Mouse (Mus musculus) small intestine, adult 2 months (tissue): ENCODE data around the gene Rccd1. TPM values are rescaled to one million over a fixed set of nuclear protein-coding genes. Genes with fewer than 3 reads are reported as not detected.

ENCODE experiments used
- H3K27ac ChIP-seq: fragments of 200-500 bp; 2 replicates; pipeline ENCODE4 v1.5.1; 2012; ENCODE audit warnings: low read depth, low read length, control low read depth, inconsistent platforms; ENCODE audit not compliant: insufficient read depth
- H3K27me3 ChIP-seq: fragments of 200-500 bp; 2 replicates; pipeline ENCODE4 v1.6.1; 2012; ENCODE audit warnings: mild to moderate bottlenecking, moderate library complexity, low read length, inconsistent platforms; ENCODE audit not compliant: control insufficient read depth, insufficient read depth
- H3K36me3 ChIP-seq: fragments of 200-500 bp; 2 replicates; pipeline ENCODE4 v1.6.1; 2012; ENCODE audit warnings: mild to moderate bottlenecking, low read length, control low read depth, inconsistent platforms; ENCODE audit not compliant: control insufficient read depth, insufficient read depth
- H3K4me1 ChIP-seq: fragments of 200-500 bp; 2 replicates; pipeline ENCODE4 v1.6.1; 2012; ENCODE audit warnings: low read length, inconsistent platforms, mixed read lengths; ENCODE audit not compliant: control insufficient read depth, insufficient read depth, insufficient read length
- H3K4me3 ChIP-seq: fragments of 200-500 bp; 2 replicates; pipeline ENCODE4 v1.5.1; 2012; ENCODE audit warnings: low read depth, mild to moderate bottlenecking, control low read depth, inconsistent platforms, low read length, moderate library complexity
- CTCF ChIP-seq: fragments of 200-500 bp; IDR thresholded peaks from 2 replicates; pipeline ENCODE4 v1.5.1; 2012; ENCODE audit warnings: low read depth, mild to moderate bottlenecking, control low read depth, inconsistent platforms, low read length, moderate library complexity, mixed read lengths; ENCODE audit not compliant: insufficient replicate concordance, insufficient read length; ENCODE audit errors: extremely low read depth
- POLR2A ChIP-seq: fragments of 200-500 bp; IDR thresholded peaks from 2 replicates; pipeline ENCODE4 v1.6.1; 2012; ENCODE audit warnings: low read depth, mild to moderate bottlenecking, control low read depth, inconsistent platforms, low read length, moderate library complexity
- WGBS: fragments of 180-500 bp; shearing (Covaris S2); methylation state at CpG from one replicate; pipeline ENCODE4 v1.1.7; 2018; 5-methylcytosine and 5-hydroxymethylcytosine counted together
- polyA plus RNA-seq: library from polyadenylated mRNA; depleted of rRNA; stranded (reverse); fragments of >200 nt; gene quantifications from 2 replicates; pipeline ENCODE4 v1.2.3, GENCODE M21; 2012

Rccd1 gene
- polyA plus RNA-seq, 1 experiment: 3.3 TPM

DNA sequence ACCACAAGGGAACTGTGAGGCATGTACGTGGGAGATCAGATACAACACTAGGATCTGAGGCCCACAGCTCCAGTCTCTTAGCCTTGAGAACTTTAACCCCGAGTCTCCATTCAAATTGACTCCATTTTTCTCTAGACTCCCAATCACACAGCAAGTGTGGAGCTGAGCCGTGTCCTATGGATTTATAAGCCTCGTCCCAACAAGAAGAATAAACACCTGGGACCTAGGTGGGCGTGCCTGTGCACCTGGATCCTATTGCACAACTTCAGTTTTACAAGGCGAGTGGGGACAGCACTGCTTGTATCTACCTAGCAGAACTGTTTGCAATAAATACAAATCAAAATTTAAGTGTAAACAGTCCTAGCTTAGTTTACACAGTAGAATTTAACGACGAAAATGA is 918 bp downstream of the Rccd1 start:
- H3K36me3 ChIP-seq: peaks cover 32% of the 10 kb centered on the region
- no peaks in the 10 kb centered on the region for H3K27me3 ChIP-seq
- no peak for TF ChIP-seq POLR2A
- no peak for TF ChIP-seq CTCF
- 5% methylated on average over 8 of the region's 8 CpGs for WGBS
- H3K27ac ChIP-seq: peak overlapping the region; percentile 65
- H3K4me3 ChIP-seq: peak overlapping the region; percentile 77; the same call in 1 of the 2 replicates
- peaks cover 4% of the 10 kb centered on the region; the same call in 1 of the 2 replicates for H3K4me1 ChIP-seq

GRCm38 (mm10) chr7:80319846-80320496 is 4.3 kb downstream of the Rccd1 start:
- H3K36me3 ChIP-seq: peaks cover 19% of the 10 kb centered on the region
- H3K27ac ChIP-seq: no peak overlapping the region
- TF ChIP-seq CTCF: no peak
- TF ChIP-seq POLR2A: no peak
- no peaks in the 10 kb centered on the region for H3K27me3 ChIP-seq
- H3K4me1 ChIP-seq: peaks cover 4% of the 10 kb centered on the region; the same call in 1 of the 2 replicates
- 71% methylated on average over 19 of the region's 19 CpGs for WGBS
- H3K4me3 ChIP-seq: no peak overlapping the region

- TF ChIP-seq CTCF (no peak), POLR2A (no peak)
- Histone ChIP-seq H3K27ac (no peak overlapping the region), H3K4me3 (no peak overlapping the region), H3K36me3 (peaks cover 24% of the 10 kb centered on the region), H3K4me1 (peaks cover 4% of the 10 kb centered on the region; the same call in 1 of the 2 replicates), H3K27me3 (no peaks in the 10 kb centered on the region)
- 96% methylated on average over 4 of the region's 4 CpGs for WGBS
Observed at GRCm38 (mm10) chr7:80318670-80319069, 5.6 kb downstream of the Rccd1 start.

GRCm38 (mm10) chr7:80317439-80318115 is 6.7 kb downstream of the Rccd1 start:
- WGBS: 71% methylated on average over 1 of the region's 1 CpGs
- no peak overlapping the region for H3K27ac ChIP-seq
- no peak overlapping the region for H3K4me3 ChIP-seq
- no peaks in the 10 kb centered on the region for H3K4me1 ChIP-seq
- H3K36me3 ChIP-seq: peaks cover 27% of the 10 kb centered on the region
- no peaks in the 10 kb centered on the region for H3K27me3 ChIP-seq
- TF ChIP-seq POLR2A (no peak), CTCF (no peak)

GRCm38 (mm10) chr7:80315733-80316132 is 8.5 kb downstream of the Rccd1 start:
- Histone ChIP-seq H3K4me3 (no peak overlapping the region), H3K36me3 (peaks cover 34% of the 10 kb centered on the region), H3K4me1 (no peaks in the 10 kb centered on the region), H3K27ac (no peak overlapping the region), H3K27me3 (no peaks in the 10 kb centered on the region)
- WGBS: 79% methylated on average over 2 of the region's 2 CpGs
- TF ChIP-seq POLR2A (no peak), CTCF (no peak)

GRCm38 (mm10) chr7:80310771-80311170 is 13.5 kb downstream of the Rccd1 start:
- TF ChIP-seq CTCF (no peak), POLR2A (no peak)
- no peaks in the 10 kb centered on the region for H3K27me3 ChIP-seq
- H3K4me1 ChIP-seq: no peaks in the 10 kb centered on the region
- no peak overlapping the region for H3K4me3 ChIP-seq
- peaks cover 40% of the 10 kb centered on the region for H3K36me3 ChIP-seq
- 82% methylated on average over 7 of the region's 7 CpGs for WGBS
- no peak overlapping the region for H3K27ac ChIP-seq

GRCm38 (mm10) chr7:80307766-80308165 is 16.5 kb downstream of the Rccd1 start:
- Histone ChIP-seq H3K36me3 (peaks cover 41% of the 10 kb centered on the region), H3K27ac (no peak overlapping the region), H3K4me1 (no peaks in the 10 kb centered on the region), H3K27me3 (no peaks in the 10 kb centered on the region), H3K4me3 (no peak overlapping the region)
- TF ChIP-seq CTCF (no peak), POLR2A (no peak)
- 73% methylated on average over 3 of the region's 3 CpGs for WGBS
